Mouse (Mus musculus) forebrain, embryonic 16.5 days (tissue): Measurements from ENCODE around the gene Rpl7a. TPM values are rescaled to one million over a fixed set of nuclear protein-coding genes. Genes with fewer than 3 reads are reported as not detected.

Experiments used
- ATAC-seq: fragments of 200-750 bp; cut with Nextera tagmentation; 2 replicates; pipeline ENCODE4 v1.8.0; 2017; ENCODE audit warnings: mild to moderate bottlenecking, moderate library complexity
- H3K27ac ChIP-seq: fragments of 300-500 bp; sonication (generic); 2 replicates; pipeline ENCODE4 v1.5.1; 2014; ENCODE audit warnings: low read length, control low read depth
- H3K27me3 ChIP-seq: fragments of 300-500 bp; sonication (generic); replicated peaks from 2 replicates; pipeline ENCODE4 v1.6.1; 2014; ENCODE audit warnings: low read length; ENCODE audit not compliant: control insufficient read depth, insufficient read depth
- H3K36me3 ChIP-seq: fragments of 300-500 bp; sonication (generic); 2 replicates; pipeline ENCODE4 v1.6.1; 2014; ENCODE audit not compliant: control insufficient read depth, insufficient read depth
- H3K4me1 ChIP-seq: fragments of 300-500 bp; sonication (generic); replicated peaks from 2 replicates; pipeline ENCODE4 v1.6.1; 2014; ENCODE audit warnings: low read length; ENCODE audit not compliant: control insufficient read depth, insufficient read depth
- H3K4me2 ChIP-seq: fragments of 300-500 bp; sonication (generic); 2 replicates; pipeline ENCODE4 v1.6.1; 2014; ENCODE audit warnings: mild to moderate bottlenecking, low read length, control low read depth
- H3K4me3 ChIP-seq: fragments of 300-500 bp; sonication (generic); replicated peaks from 2 replicates; pipeline ENCODE4 v1.5.1; 2014; ENCODE audit warnings: mild to moderate bottlenecking, low read length, control low read depth
- H3K9ac ChIP-seq: fragments of 300-500 bp; sonication (generic); replicated peaks from 2 replicates; pipeline ENCODE4 v1.6.1; 2014; ENCODE audit warnings: low read depth, low read length, control low read depth
- H3K9me3 ChIP-seq: fragments of 300-500 bp; sonication (generic); 2 replicates; pipeline ENCODE4 v1.6.1; 2016; ENCODE audit warnings: low read length; ENCODE audit not compliant: control insufficient read depth
- WGBS: fragments of 180-500 bp; shearing (Covaris S2); extraction: QIAGEN DNeasy Blood & Tissue Kit; methylation state at CpG from one replicate; pipeline ENCODE4 v1.1.7; 2014; 5-methylcytosine and 5-hydroxymethylcytosine counted together
- polyA plus RNA-seq: library from polyadenylated mRNA; unstranded; fragments of >200 nt; fragmentation: Nextera tagmentation; extraction: Ambion mirVana; gene quantifications from 2 replicates; pipeline ENCODE4 v1.2.1, GENCODE M21; 2015

Rpl7a gene
- polyA plus RNA-seq, 1 experiment from 2014 or later = 501 TPM

DNA sequence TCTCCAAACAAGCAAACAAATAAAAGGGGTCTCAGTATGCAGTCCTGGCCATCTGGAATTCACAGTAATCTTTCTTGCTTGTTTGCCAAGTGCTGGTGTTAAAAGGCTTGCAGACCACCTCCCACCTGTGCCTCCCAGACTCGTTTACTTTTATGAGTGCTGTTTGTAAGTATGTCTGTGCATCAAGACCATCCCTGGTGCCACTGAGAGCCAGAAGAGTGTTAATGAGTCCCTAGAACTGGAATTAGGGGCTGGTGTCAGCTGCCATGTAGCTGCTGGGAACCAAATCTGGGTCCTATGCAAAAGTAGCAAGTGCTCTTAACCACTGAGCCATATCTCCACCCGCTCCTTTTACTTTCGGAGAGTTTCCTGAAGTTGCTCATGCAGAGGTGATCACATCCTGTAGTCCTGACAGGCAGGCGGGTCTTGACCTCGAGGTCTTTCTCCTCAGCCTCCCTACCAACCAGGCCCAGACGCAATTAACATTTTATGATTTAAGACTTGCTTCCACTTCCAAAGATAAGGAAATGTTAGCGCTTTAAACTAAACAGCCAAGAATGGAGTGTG, 8.6 kb upstream of the Rpl7a start:
- Histone ChIP-seq H3K9ac (peak overlapping the region; percentile 70), H3K4me3 (peak overlapping the region; percentile 84), H3K27ac (no peak overlapping the region), H3K9me3 (no peaks in the 10 kb centered on the region), H3K4me2 (peak overlapping the region; percentile 84), H3K4me1 (peaks cover 23% of the 10 kb centered on the region), H3K27me3 (no peaks in the 10 kb centered on the region), H3K36me3 (peaks cover 25% of the 10 kb centered on the region)
- ATAC-seq = no peak
- 11% methylated on average over 7 of the region's 7 CpGs for WGBS

DNA sequence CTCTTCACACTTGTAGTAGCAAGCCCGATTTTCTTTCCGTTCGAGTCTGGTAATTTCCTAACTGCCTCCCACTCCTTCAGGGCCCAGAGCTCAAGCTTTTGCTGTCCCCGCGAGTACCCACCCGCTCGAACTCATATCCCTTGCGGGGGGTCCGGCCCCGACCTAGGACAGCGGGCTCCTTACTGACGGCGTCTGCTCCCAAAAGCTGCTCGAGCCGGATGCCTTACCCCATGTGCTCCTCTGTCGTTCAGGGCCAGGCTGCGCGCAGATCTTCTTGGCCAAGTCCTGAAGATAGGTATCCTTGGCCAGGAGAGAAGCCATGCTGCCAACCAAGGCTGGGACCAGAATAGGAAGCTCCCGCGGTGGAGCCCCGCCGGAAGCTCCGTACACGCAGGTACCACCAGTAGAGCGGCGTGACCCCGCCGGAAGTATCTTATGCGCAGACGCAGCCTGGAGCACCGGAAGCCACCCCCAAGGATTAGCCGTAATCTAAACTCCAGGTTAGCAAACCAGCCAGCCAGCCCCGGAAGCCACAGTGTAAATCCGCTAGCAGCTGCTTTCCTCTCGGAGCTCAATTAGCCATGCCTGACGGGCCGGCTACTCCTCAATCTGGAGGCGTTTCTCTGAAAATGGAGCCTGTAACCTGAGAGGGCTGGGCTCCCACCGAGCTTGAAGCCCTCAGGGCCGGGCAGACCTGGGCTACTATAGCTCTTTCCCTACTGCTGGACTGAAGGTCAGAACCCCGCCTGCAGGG, 7.9 kb upstream of the Rpl7a start, which contains the start of gene Surf6:
Surf6 (minus strand) TSS at position 413 of the 754 bp plus-strand sequence.
- H3K9ac ChIP-seq = peak within 1 kb of the TSS; percentile 70
- peak within 1 kb of the TSS; percentile 89 for H3K27ac ChIP-seq
- H3K4me2 ChIP-seq = peak within 1 kb of the TSS; percentile 84
- peak; percentile 98 for ATAC-seq
- H3K27me3 ChIP-seq = no peaks in the 10 kb centered on the region
- peaks cover 23% of the 10 kb centered on the region for H3K4me1 ChIP-seq
- peak within 1 kb of the TSS; percentile 84 for H3K4me3 ChIP-seq
- H3K9me3 ChIP-seq = no peaks in the 10 kb centered on the region
- WGBS = under 1% methylated on average over 41 of the region's 41 CpGs
- H3K36me3 ChIP-seq = peaks cover 26% of the 10 kb centered on the region

GRCm38 (mm10) chr2:26903311-26903710, 7.3 kb upstream of the Rpl7a start:
- no peaks in the 10 kb centered on the region for H3K9me3 ChIP-seq
- H3K27me3 ChIP-seq = no peaks in the 10 kb centered on the region
- 9% methylated on average over 7 of the region's 7 CpGs for WGBS
- no peak for ATAC-seq
- H3K27ac ChIP-seq = peak overlapping the region; percentile 89
- H3K4me2 ChIP-seq = peak overlapping the region; percentile 84
- H3K4me1 ChIP-seq = peaks cover 24% of the 10 kb centered on the region
- peaks cover 25% of the 10 kb centered on the region for H3K36me3 ChIP-seq
- peak overlapping the region; percentile 84 for H3K4me3 ChIP-seq
- H3K9ac ChIP-seq = peak overlapping the region; percentile 70

- Histone ChIP-seq H3K9ac (no peak overlapping the region), H3K4me2 (no peak overlapping the region), H3K27ac (no peak overlapping the region), H3K36me3 (peaks cover 18% of the 10 kb centered on the region), H3K4me3 (no peak overlapping the region), H3K4me1 (peaks cover 39% of the 10 kb centered on the region), H3K27me3 (no peaks in the 10 kb centered on the region), H3K9me3 (no peaks in the 10 kb centered on the region)
- no peak for ATAC-seq
- 89% methylated on average over 2 of the region's 2 CpGs for WGBS
These were observed 4.6 kb upstream of the Rpl7a start for GRCm38 (mm10) chr2:26905936-26906335.

GRCm38 (mm10) chr2:26906431-26906830, 4.1 kb upstream of the Rpl7a start:
- Histone ChIP-seq H3K27ac (no peak overlapping the region), H3K4me1 (peaks cover 34% of the 10 kb centered on the region), H3K9ac (no peak overlapping the region), H3K4me2 (no peak overlapping the region), H3K36me3 (peaks cover 18% of the 10 kb centered on the region), H3K9me3 (no peaks in the 10 kb centered on the region), H3K4me3 (no peak overlapping the region), H3K27me3 (no peaks in the 10 kb centered on the region)
- no peak for ATAC-seq
- 93% methylated on average over 3 of the region's 3 CpGs for WGBS

GRCm38 (mm10) chr2:26907109-26907508, 3.5 kb upstream of the Rpl7a start:
- no peak overlapping the region for H3K4me3 ChIP-seq
- 51% methylated on average over 4 of the region's 4 CpGs for WGBS
- no peak for ATAC-seq
- H3K27ac ChIP-seq = no peak overlapping the region
- H3K27me3 ChIP-seq = no peaks in the 10 kb centered on the region
- peaks cover 34% of the 10 kb centered on the region for H3K4me1 ChIP-seq
- no peak overlapping the region for H3K9ac ChIP-seq
- no peaks in the 10 kb centered on the region for H3K9me3 ChIP-seq
- no peak overlapping the region for H3K4me2 ChIP-seq
- peaks cover 20% of the 10 kb centered on the region for H3K36me3 ChIP-seq

DNA sequence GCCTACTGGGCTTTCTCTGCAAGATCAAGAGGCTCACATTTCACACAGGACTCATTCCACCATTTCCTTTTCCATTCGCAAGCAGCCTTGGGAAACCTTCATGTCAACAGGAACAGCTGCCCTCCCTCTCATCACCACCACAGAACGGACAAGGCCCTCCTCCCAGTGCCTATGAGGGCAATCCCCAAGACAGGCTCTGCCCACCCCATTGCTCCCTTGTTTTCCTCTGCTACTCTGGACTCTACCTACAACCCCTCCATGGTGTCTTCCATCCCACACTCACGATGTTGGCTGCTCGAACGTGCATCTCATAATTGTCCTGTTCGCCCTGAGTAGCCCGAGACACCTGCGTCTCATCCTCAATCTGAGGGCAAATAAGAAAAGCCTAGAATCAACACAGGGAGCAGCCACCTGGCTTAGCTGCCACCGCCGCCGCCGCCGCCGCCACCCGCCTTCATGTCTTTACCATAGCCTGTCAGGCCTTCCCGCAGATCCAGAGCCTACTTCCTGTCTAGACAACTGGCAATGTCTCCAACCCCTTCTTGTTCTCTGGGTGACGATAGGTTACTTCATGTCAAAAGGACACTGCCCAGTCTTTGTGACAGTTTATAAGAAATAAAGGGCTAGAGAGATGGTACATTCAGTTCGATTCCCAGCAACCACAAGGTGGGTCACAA, 1.7 kb upstream of the Rpl7a start:
- Histone ChIP-seq H3K9me3 (no peaks in the 10 kb centered on the region), H3K9ac (peak overlapping the region; percentile 17), H3K27me3 (no peaks in the 10 kb centered on the region), H3K4me3 (peak overlapping the region; percentile 84), H3K4me2 (peak overlapping the region; percentile 71), H3K27ac (no peak overlapping the region), H3K4me1 (peaks cover 31% of the 10 kb centered on the region), H3K36me3 (peaks cover 38% of the 10 kb centered on the region)
- no peak for ATAC-seq
- WGBS = 90% methylated on average over 18 of the region's 18 CpGs

GRCm38 (mm10) chr2:26909387-26909784, 1.2 kb upstream of the Rpl7a start:
- H3K27ac ChIP-seq = 0 out of 2 replicates have a peak overlapping the region, but pooled peaks have one; percentile 88
- peak overlapping the region; percentile 84 for H3K4me3 ChIP-seq
- peak overlapping the region; percentile 94 for H3K9ac ChIP-seq
- peaks cover 30% of the 10 kb centered on the region for H3K4me1 ChIP-seq
- H3K36me3 ChIP-seq = peaks cover 42% of the 10 kb centered on the region
- no peaks in the 10 kb centered on the region for H3K9me3 ChIP-seq
- no peak for ATAC-seq
- H3K27me3 ChIP-seq = no peaks in the 10 kb centered on the region
- peak overlapping the region; percentile 71 for H3K4me2 ChIP-seq

DNA sequence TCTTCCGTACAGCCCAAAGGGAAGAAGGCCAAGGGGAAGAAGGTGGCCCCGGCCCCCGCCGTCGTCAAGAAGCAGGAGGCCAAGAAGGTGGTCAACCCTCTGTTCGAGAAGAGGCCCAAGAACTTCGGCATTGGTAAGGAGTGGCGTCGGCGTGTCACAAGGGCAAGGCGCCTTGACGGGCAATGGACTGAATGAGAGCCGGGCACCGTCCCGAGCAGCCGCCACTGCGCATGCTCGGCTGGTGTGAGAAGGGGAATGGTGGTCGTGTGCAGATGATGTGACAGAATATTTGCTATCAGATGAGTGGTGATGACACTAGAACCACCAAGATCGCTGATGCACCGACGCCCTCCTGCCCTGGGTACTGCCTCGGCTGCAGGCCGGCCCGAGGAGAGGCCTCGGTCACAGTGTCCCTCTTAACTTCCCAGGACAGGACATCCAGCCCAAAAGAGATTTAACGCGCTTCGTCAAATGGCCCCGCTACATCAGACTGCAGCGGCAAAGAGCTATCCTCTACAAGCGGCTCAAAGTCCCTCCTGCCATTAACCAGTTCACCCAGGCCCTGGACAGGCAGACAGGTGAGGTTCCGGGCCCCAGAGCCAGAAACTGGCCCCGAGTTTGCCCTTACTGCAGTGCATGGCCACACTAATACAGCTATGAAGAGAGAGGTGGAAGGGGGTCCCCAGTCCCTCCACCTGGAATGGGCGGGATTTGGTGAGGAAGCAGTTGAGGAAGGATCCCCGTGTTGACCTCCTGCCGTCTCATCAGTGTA, 616 bp downstream of the Rpl7a start:
- peak; percentile 54 for ATAC-seq
- peak overlapping the region; percentile 84 for H3K4me3 ChIP-seq
- H3K4me1 ChIP-seq = peaks cover 40% of the 10 kb centered on the region
- peak overlapping the region; percentile 86 for H3K27ac ChIP-seq
- H3K27me3 ChIP-seq = no peaks in the 10 kb centered on the region
- H3K9ac ChIP-seq = peak overlapping the region; percentile 84
- H3K4me2 ChIP-seq = peak overlapping the region; percentile 98
- H3K9me3 ChIP-seq = no peaks in the 10 kb centered on the region
- WGBS = under 1% methylated on average over 37 of the region's 37 CpGs
- peaks cover 42% of the 10 kb centered on the region for H3K36me3 ChIP-seq
